Mouse (Mus musculus) ovary, adult 18-20 months (tissue): ENCODE measurements around the gene Nipsnap3a.

Source experiments
- DNase-seq: peaks from one replicate; pipeline ENCODE4 v3.0.0; 2022; ENCODE audit warnings: low spot score, mixed read lengths

Nipsnap3a gene

DNA sequence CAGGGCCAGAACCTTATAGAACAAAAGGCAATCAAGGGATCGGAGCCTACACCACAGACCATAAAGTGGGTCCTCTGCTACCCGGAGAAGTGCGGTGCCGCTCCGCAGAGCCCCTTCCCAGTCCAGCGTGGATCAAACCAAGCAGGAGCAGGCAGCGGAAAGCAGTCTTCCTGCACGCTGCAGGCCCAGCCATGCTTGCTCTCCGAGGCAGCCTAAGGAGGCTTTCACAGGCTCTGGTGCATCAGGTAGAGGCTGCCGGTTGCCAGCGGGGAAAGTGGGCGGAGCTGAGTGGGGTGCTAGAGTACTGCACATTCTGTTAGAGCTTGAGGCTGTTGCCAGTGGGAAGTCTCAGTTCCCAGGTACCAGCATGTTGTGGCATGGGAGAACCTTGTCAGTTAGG, at the start of gene Nipsnap3a:
Gene Nipsnap3a (plus strand): TSS at position 25 of the 400 bp plus-strand sequence.
- DNase-seq, result no peak

- no peak for DNase-seq
Observed at GRCm38 (mm10) chr4:52946665-52947064, 42.4 kb upstream of the Nipsnap3a start.

- no peak for DNase-seq
Observed at GRCm38 (mm10) chr4:52949005-52949404, 40.1 kb upstream of the Nipsnap3a start.

DNA sequence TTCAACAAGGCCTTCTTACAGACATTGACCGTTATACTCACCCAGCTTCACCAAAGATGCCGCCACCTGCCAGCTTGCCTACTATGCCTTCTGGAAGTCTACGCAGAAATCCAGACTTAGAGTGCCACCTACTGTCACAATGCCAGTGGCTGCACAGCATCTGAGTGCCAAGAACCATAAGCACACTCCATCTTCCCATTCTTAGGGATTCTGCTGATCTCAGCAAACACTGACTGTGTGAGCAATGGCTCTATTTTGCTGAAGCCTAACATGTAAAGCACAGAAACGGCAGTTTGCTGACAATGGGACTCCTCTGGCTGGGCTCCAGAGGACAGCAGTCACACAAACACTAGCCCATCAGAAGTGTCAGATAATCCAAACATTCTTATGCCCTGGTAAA, 30.4 kb upstream of the Nipsnap3a start:
- DNase-seq, result no peak

GRCm38 (mm10) chr4:52964247-52964646, 24.8 kb upstream of the Nipsnap3a start, which contains the start of gene Olfr270:
TSS of gene Olfr270 (plus strand) at chr4:52964547.
- no peak for DNase-seq

- DNase-seq, result no peak
Observed at GRCm38 (mm10) chr4:52985216-52985615, 3.9 kb upstream of the Nipsnap3a start.

GRCm38 (mm10) chr4:52986266-52986665, 2.8 kb upstream of the Nipsnap3a start:
- DNase-seq, result no peak

- no peak for DNase-seq
Observed at GRCm38 (mm10) chr4:52999449-52999848, 10.4 kb downstream of the Nipsnap3a start.

DNA sequence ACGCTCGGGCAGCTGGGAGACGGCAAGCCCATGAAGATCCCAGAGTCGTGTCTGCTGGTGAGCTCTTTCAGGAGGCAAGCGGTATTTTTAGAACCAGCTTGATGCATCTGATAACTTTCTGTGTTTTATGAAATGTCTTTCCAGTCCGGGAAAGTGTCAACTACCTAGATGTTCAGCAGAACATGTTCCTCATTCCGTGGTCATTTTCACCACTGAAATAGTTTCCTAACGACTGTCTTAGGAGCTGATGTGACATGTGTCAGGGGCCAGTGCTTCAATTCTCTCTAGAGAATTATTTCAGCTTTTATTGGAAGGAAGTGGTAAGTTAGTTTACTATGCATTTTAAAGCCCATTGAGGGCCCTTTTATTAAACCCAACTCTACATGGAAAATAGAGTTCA, 11.1 kb downstream of the Nipsnap3a start:
- DNase-seq, result no peak

GRCm38 (mm10) chr4:53009183-53009582, 20.1 kb downstream of the Nipsnap3a start:
- no peak for DNase-seq

DNA sequence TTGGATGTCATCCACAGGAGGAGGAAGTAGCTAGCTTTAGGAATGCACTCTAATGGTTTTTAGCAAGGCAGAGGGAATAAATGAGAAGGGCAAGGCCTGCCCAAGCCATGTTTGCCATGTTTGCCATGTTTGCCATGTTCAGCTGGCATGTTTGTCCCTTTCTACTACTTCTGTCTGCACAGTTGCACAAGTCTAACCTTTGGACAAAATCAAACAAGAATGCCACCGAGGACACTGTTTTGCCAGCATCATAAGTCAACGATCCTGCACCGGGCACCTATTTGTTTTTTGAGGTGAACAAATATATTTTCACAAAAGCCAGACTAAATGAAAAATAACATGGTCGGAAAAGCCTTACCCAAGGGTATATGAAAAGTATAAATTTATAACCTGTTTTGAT, 20.8 kb downstream of the Nipsnap3a start:
- no peak for DNase-seq

- peak; percentile 93 for DNase-seq
Observed at GRCm38 (mm10) chr4:53011732-53012361, 22.8 kb downstream of the Nipsnap3a start, which contains the start of gene Nipsnap3b. TSS of gene Nipsnap3b (plus strand) at chr4:53011880.

DNA sequence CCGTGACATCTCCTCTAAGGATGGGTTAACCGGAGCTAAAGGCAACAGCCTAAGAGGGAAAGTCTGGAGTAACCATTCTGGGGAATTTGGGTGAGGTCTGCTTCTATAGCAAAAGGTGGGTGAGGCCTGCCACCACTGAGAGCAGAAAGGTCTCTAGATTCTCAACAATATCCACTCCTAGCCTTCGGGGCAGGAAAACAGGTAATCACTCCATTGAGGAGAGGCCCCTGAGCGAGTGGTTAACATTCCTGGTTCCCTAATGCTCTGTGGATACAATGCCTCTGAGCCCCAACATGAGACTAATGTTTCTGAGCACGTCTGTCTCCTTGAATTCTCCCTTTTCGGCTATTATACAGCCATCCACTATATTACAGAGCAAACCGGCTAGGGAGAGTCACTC, 25.3 kb downstream of the Nipsnap3a start:
- DNase-seq, result no peak

- no peak for DNase-seq
Observed at GRCm38 (mm10) chr4:53015024-53015423, 26.0 kb downstream of the Nipsnap3a start.

- DNase-seq, result no peak
Observed at GRCm38 (mm10) chr4:53018392-53018791, 29.3 kb downstream of the Nipsnap3a start.

- DNase-seq, result peak; percentile 18
Observed at GRCm38 (mm10) chr4:53023189-53023925, 34.3 kb downstream of the Nipsnap3a start.

- no peak for DNase-seq
Observed at GRCm38 (mm10) chr4:53024397-53024796, 35.3 kb downstream of the Nipsnap3a start.

- no peak for DNase-seq
Observed at GRCm38 (mm10) chr4:53027811-53028210, 38.7 kb downstream of the Nipsnap3a start.

DNA sequence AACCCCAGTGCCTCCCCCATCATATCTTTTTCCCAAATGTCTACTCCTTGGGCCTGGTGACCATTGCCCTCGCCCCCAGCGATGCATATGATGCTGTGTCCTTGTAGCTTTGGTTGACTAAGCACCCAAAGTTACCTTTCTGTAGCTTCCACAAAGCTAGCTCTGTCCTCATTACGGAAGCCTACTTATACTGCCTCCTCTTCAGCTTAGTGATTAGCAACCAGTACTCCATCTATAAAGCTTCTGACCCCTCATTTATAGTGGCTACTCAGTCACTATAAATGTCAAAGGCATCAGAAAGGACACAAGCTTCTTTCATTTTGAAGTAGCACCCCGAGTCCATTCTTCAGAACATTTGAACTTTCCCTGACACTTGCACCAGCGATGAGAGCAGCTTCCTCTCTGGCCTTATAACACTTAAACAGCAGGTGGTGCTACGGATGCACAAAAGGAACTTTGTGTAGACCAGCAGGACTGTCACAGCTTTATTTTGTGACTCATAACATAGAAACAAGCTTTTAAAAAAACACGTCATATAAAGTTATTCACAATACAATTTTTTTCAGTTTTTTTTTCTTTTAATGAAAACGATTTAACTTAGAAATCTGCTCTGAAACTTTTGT, 41.4 kb downstream of the Nipsnap3a start:
- DNase-seq, result no peak

GRCm38 (mm10) chr4:53043819-53044218, 54.7 kb downstream of the Nipsnap3a start:
- DNase-seq, result no peak

DNA sequence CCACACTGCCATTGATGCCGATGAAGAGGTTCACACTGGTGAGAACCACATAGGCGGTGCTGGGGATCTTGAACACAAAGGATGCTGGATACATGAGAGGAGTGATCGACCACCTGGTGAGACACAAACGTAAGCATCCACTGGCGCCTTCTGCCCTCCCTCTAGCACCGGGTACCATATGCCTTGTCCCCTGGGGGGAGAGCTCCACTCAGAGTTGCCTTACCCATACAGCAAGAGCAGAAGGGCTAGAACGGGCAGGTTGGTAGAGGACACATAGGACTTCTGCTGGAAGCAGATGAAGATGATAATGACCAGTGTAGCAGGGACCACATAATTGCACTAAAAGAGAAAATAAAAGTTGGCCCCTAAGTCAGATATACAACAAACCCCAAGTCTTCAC, 56.7 kb downstream of the Nipsnap3a start:
- no peak for DNase-seq

GRCm38 (mm10) chr4:53046238-53047022, 57.4 kb downstream of the Nipsnap3a start:
- no peak for DNase-seq
